31 mouse cellular contexts compared by ENCODE assay signal in genomic region chr14:110871339-110871738, GRCm38 (mm10).
"Had no signal": no experiment of that assay in that cellular context is flagged by ENCODE, and none has a peak within 500 bp of the region (broad histone marks: within the 10 kb centered on the region; RNA-seq: fewer than 3 reads in every experiment).

No protein-coding gene starts in this region.

- H3K4me3 ChIP-seq: limb, embryonic 10.5 days; limb, embryonic 12.5 days; limb, embryonic 13.5 days; limb, embryonic 15.5 days; liver, embryonic 13.5 days; liver, embryonic 15.5 days; lung, embryonic 15.5 days; megakaryocyte, embryonic 14.5 days; midbrain, embryonic 10.5 days; midbrain, embryonic 12.5 days; midbrain, embryonic 13.5 days; midbrain, embryonic 15.5 days; myocyte; neural tube, embryonic 12.5 days had no signal

- H3K27ac ChIP-seq: limb, embryonic 10.5 days; limb, embryonic 12.5 days; limb, embryonic 13.5 days; limb, embryonic 15.5 days; liver, embryonic 13.5 days; liver, embryonic 14.5 days; liver, embryonic 15.5 days; lung, embryonic 15.5 days; macrophage; midbrain, embryonic 10.5 days; midbrain, embryonic 12.5 days; midbrain, embryonic 13.5 days; midbrain, embryonic 15.5 days; neural tube, embryonic 12.5 days had no signal

- H3K27me3 ChIP-seq: limb, embryonic 12.5 days; limb, embryonic 13.5 days; limb, embryonic 15.5 days; liver, embryonic 13.5 days; liver, embryonic 15.5 days; lung, embryonic 15.5 days; megakaryocyte, embryonic 14.5 days; midbrain, embryonic 12.5 days; midbrain, embryonic 13.5 days; midbrain, embryonic 15.5 days; neural tube, embryonic 12.5 days had no signal

- H3K36me3 ChIP-seq: limb, embryonic 10.5 days; limb, embryonic 12.5 days; limb, embryonic 13.5 days; limb, embryonic 15.5 days; liver, embryonic 13.5 days; liver, embryonic 15.5 days; lung, embryonic 15.5 days; midbrain, embryonic 10.5 days; midbrain, embryonic 12.5 days; midbrain, embryonic 13.5 days; midbrain, embryonic 15.5 days; neural tube, embryonic 12.5 days had no signal

- H3K4me2 ChIP-seq: limb, embryonic 12.5 days; limb, embryonic 13.5 days; limb, embryonic 15.5 days; liver, embryonic 11.5 days; liver, embryonic 13.5 days; liver, embryonic 15.5 days; lung, embryonic 14.5 days; lung, embryonic 15.5 days; midbrain, embryonic 11.5 days; midbrain, embryonic 12.5 days; midbrain, embryonic 13.5 days; midbrain, embryonic 15.5 days; neural tube, embryonic 12.5 days had no signal

- H3K9me3 ChIP-seq: limb, embryonic 10.5 days; limb, embryonic 12.5 days; limb, embryonic 15.5 days; liver, embryonic 13.5 days; liver, embryonic 15.5 days; lung, embryonic 15.5 days; midbrain, embryonic 12.5 days; midbrain, embryonic 13.5 days; midbrain, embryonic 15.5 days; neural tube, embryonic 12.5 days had no signal

- ATAC-seq: liver, postnatal 0 days; lung, postnatal 0 days; midbrain, embryonic 13.5 days; midbrain, embryonic 15.5 days; midbrain, embryonic 16.5 days had no signal

- H3K9ac ChIP-seq: limb, embryonic 12.5 days; limb, embryonic 13.5 days; limb, embryonic 15.5 days; liver, embryonic 13.5 days; liver, embryonic 14.5 days; liver, embryonic 15.5 days; liver, postnatal 0 days; lung, embryonic 14.5 days; lung, embryonic 15.5 days; midbrain, embryonic 12.5 days; midbrain, embryonic 13.5 days; midbrain, embryonic 15.5 days; neural tube, embryonic 12.5 days had no signal

- DNase-seq: left cerebral cortex, postnatal 4 days; liver; liver, embryonic 13.5 days; liver, postnatal 0 days; lung, adult 18-20 months; lung, adult 2 months; lung, embryonic 14.5 days; lung, postnatal 10 days; lung, postnatal 14 days; lung, postnatal 36 days; lung, postnatal 4 days; midbrain, embryonic 14.5 days had no signal

- H3K4me1 ChIP-seq: limb, embryonic 10.5 days; limb, embryonic 12.5 days; limb, embryonic 13.5 days; limb, embryonic 15.5 days; liver, embryonic 13.5 days; liver, embryonic 15.5 days; lung, embryonic 15.5 days; megakaryocyte, embryonic 14.5 days; midbrain, embryonic 10.5 days; midbrain, embryonic 12.5 days; midbrain, embryonic 13.5 days; midbrain, embryonic 15.5 days; neural tube, embryonic 12.5 days had no signal
